Mouse (Mus musculus): Measurements from ENCODE around the gene Lrriq3. TPM values are rescaled to one million over a fixed set of nuclear protein-coding genes. Genes with fewer than 3 reads are reported as not detected.

Lrriq3 gene
- polyA plus RNA-seq, 1 experiment from 2014 or later: 0.94 TPM

DNA sequence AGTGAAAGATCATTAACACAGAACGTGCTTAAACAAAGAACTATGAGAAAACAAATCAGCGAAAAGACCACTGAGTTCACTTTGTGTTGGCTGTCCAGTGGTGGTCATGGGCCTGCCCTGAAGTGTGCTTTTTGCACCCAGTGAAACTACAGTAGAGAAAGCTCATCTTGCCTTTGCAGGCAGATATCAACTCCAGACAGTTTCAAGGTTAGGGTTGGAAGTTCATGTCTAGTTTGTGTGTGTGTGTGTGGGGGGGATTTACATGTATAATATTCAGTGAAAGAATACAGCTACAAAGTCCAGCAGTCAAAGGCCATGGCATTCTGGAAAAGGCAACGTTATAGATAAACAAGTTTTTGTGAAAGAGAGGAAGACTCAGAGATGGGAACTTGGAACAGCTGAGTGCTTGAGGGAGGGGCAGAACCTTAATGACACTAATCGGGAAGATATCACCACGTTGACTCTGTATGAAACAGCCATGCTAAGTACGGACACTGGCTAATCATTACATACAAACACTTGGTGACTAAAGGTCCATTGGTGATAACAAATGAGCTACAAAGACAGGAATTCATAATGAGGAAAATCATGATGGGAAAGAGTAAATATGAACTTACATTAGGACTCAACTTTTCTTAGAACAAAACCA lies 34.3 kb upstream of the Lrriq3 start:
- no peak for DNase-seq
- Histone ChIP-seq H3K27me3 (ENCODE audit: insufficient read depth, low read length) (no peaks in the 10 kb centered on the region), H3K36me3 (replicated peaks; ENCODE audit: insufficient read depth, low read length) (no peaks in the 10 kb centered on the region), H3K9me3 (ENCODE audit: low read length) (no peaks in the 10 kb centered on the region), H3K9ac (replicated peaks) (no peak overlapping the region), H3K4me2 (ENCODE audit: low read depth, low read length) (no peak overlapping the region), H3K27ac (ENCODE audit: low read depth) (no peak overlapping the region), H3K4me1 (ENCODE audit: insufficient read depth) (no peaks in the 10 kb centered on the region), H3K4me3 (ENCODE audit: low read depth, low read length) (no peak overlapping the region)
- ATAC-seq: no peak
- WGBS (ENCODE audit: insufficient replicate concordance): 61% methylated on average over 6 of the region's 6 CpGs
- TF ChIP-seq CTCF (IDR thresholded peaks at IDR 0.05; ENCODE audit: low read depth) (no peak), EP300 (IDR thresholded peaks at IDR 0.05; ENCODE audit: low read depth) (no peak)

DNA sequence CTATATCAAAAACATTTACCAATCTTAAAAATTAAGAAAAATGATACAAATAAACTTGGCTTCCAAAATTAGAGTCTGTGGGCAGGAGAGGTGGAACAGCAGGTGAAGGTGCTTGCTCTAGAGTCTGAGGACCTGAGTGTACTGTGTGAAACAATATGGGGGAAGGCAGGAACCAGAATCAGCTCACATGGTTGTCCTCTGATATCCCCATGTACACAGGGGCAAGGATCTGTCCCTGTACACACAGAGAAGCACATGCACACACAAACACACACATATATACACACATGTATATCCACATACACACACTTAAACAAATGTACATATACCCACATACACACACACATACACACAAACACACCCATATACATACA lies 33.8 kb upstream of the Lrriq3 start:
- Histone ChIP-seq H3K9ac (replicated peaks) (no peak overlapping the region), H3K9me3 (ENCODE audit: low read length) (no peaks in the 10 kb centered on the region), H3K4me1 (ENCODE audit: insufficient read depth) (no peaks in the 10 kb centered on the region), H3K36me3 (replicated peaks; ENCODE audit: insufficient read depth, low read length) (no peaks in the 10 kb centered on the region), H3K27ac (ENCODE audit: low read depth) (no peak overlapping the region), H3K4me2 (ENCODE audit: low read depth, low read length) (no peak overlapping the region), H3K27me3 (ENCODE audit: insufficient read depth, low read length) (no peaks in the 10 kb centered on the region), H3K4me3 (ENCODE audit: low read depth, low read length) (no peak overlapping the region)
- TF ChIP-seq EP300 (IDR thresholded peaks at IDR 0.05; ENCODE audit: low read depth) (no peak), CTCF (IDR thresholded peaks at IDR 0.05; ENCODE audit: low read depth) (no peak)
- no peak for ATAC-seq
- no peak for DNase-seq

DNA sequence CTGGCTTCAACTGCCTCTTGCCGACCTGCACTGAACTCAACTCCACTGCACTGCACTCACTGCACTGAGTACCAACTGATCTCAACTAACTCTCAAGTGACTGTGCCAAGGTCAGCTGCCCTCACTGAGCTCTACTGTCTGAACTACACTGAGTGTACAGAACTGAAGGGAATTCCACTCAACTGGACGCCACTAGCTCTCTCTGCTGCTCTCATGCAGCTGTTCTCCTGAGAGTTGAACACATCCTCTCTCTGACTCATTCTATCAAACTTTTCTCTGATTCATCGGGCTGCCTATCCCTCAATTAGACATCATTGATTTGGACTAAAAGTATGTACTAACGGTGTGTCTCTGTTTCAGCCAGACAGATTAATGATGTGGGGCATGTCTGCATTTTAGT lies 15.3 kb upstream of the Lrriq3 start:
- TF ChIP-seq CTCF (IDR thresholded peaks at IDR 0.05; ENCODE audit: low read depth) (no peak), EP300 (IDR thresholded peaks at IDR 0.05; ENCODE audit: low read depth) (no peak)
- Histone ChIP-seq H3K9ac (replicated peaks) (no peak overlapping the region), H3K4me2 (ENCODE audit: low read depth, low read length) (no peak overlapping the region), H3K36me3 (replicated peaks; ENCODE audit: insufficient read depth, low read length) (no peaks in the 10 kb centered on the region), H3K4me3 (ENCODE audit: low read depth, low read length) (no peak overlapping the region), H3K9me3 (ENCODE audit: low read length) (no peaks in the 10 kb centered on the region), H3K27me3 (ENCODE audit: insufficient read depth, low read length) (no peaks in the 10 kb centered on the region), H3K4me1 (ENCODE audit: insufficient read depth) (no peaks in the 10 kb centered on the region), H3K27ac (ENCODE audit: low read depth) (no peak overlapping the region)
- WGBS (ENCODE audit: insufficient replicate concordance): 72% methylated on average over 4 of the region's 4 CpGs
- ATAC-seq (no peak), DNase-seq (no peak)

DNA sequence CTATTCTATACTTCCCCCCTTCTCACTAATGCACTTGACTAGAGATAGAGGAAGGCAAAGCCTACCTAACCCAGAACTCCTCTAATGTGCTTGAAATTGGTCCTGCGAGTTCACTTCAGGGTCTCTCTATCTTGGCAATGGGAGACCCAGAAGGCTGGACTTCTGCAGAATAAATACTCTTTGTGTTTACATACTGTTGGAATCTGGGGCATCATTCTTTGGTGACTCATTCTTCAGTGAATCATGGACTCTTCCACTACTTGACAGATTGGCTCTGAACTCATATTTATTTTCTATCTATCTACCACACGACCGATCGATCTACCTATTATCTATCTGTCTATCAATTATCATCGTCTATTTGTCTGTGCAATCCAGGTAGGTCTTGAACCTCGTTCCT lies 1.2 kb upstream of the Lrriq3 start:
- no peak for ATAC-seq
- no peak for DNase-seq
- Histone ChIP-seq H3K4me1 (ENCODE audit: insufficient read depth) (peaks cover 12% of the 10 kb centered on the region), H3K9me3 (ENCODE audit: low read length) (no peaks in the 10 kb centered on the region), H3K9ac (replicated peaks) (no peak overlapping the region), H3K4me3 (ENCODE audit: low read depth, low read length) (peak overlapping the region; percentile 65; the same call in 1 of the 2 replicates), H3K36me3 (replicated peaks; ENCODE audit: insufficient read depth, low read length) (peaks cover 11% of the 10 kb centered on the region), H3K4me2 (ENCODE audit: low read depth, low read length) (peak overlapping the region; percentile 82), H3K27me3 (ENCODE audit: insufficient read depth, low read length) (no peaks in the 10 kb centered on the region), H3K27ac (ENCODE audit: low read depth) (no peak overlapping the region)
- no peak for TF ChIP-seq EP300 (IDR thresholded peaks at IDR 0.05; ENCODE audit: low read depth)
- TF ChIP-seq CTCF (IDR thresholded peaks at IDR 0.05; ENCODE audit: low read depth): no peak
- WGBS (ENCODE audit: insufficient replicate concordance): 87% methylated on average over 6 of the region's 6 CpGs

DNA sequence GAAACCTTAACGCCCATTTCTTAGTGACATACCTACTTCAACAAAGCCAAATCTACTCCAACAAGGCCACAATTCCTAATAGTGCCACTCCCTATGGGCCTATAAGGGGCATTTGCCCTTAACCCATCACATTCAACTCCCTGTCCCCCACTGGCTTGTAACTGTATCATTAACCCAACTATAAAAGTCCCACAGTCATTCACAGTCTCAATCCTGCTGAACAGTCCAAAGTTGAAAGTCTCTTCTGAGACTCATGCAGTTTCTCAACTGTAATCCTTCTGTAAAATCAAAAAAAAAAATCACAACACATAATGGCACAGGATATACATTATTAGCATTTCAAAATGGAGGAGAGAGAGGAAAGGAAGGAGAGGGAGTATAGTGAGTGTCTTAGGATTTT lies 6.0 kb downstream of the Lrriq3 start:
- Histone ChIP-seq H3K9me3 (ENCODE audit: low read length) (no peaks in the 10 kb centered on the region), H3K27ac (ENCODE audit: low read depth) (no peak overlapping the region), H3K9ac (replicated peaks) (no peak overlapping the region), H3K36me3 (replicated peaks; ENCODE audit: insufficient read depth, low read length) (no peaks in the 10 kb centered on the region), H3K4me3 (ENCODE audit: low read depth, low read length) (no peak overlapping the region), H3K4me2 (ENCODE audit: low read depth, low read length) (no peak overlapping the region), H3K27me3 (ENCODE audit: insufficient read depth, low read length) (no peaks in the 10 kb centered on the region), H3K4me1 (ENCODE audit: insufficient read depth) (no peaks in the 10 kb centered on the region)
- TF ChIP-seq CTCF (IDR thresholded peaks at IDR 0.05; ENCODE audit: low read depth) (no peak), EP300 (IDR thresholded peaks at IDR 0.05; ENCODE audit: low read depth) (no peak)
- WGBS (ENCODE audit: insufficient replicate concordance): 69% methylated on average over 1 of the region's 1 CpGs
- ATAC-seq (no peak), DNase-seq (no peak)

DNA sequence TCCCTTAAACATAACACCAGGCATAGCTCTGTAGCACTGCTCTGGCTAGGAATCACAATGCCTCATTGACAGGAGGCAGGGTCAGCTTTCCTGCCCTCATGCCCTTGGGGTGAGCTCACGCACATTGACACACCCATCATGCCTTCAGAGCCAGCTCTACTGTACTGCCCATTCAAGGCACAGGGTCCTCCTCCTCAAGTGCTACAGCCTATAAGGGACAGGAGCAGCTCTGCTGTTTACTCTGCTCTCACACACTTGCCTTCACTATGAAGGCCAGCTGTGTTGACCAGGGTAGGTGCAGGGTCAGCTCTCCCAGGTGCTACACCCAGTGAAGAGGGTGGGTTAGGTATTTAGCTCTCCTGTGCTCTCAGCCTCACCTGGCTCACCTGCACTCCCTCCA lies 12.7 kb downstream of the Lrriq3 start:
- Histone ChIP-seq H3K4me1 (ENCODE audit: insufficient read depth) (no peaks in the 10 kb centered on the region), H3K9me3 (ENCODE audit: low read length) (no peaks in the 10 kb centered on the region), H3K27ac (ENCODE audit: low read depth) (no peak overlapping the region), H3K9ac (replicated peaks) (no peak overlapping the region), H3K36me3 (replicated peaks; ENCODE audit: insufficient read depth, low read length) (no peaks in the 10 kb centered on the region), H3K4me2 (ENCODE audit: low read depth, low read length) (no peak overlapping the region), H3K27me3 (ENCODE audit: insufficient read depth, low read length) (no peaks in the 10 kb centered on the region), H3K4me3 (ENCODE audit: low read depth, low read length) (no peak overlapping the region)
- no peak for DNase-seq
- no peak for TF ChIP-seq EP300 (IDR thresholded peaks at IDR 0.05; ENCODE audit: low read depth)
- no peak for TF ChIP-seq CTCF (IDR thresholded peaks at IDR 0.05; ENCODE audit: low read depth)
- no peak for ATAC-seq
- 54% methylated on average over 1 of the region's 1 CpGs for WGBS (ENCODE audit: insufficient replicate concordance)

DNA sequence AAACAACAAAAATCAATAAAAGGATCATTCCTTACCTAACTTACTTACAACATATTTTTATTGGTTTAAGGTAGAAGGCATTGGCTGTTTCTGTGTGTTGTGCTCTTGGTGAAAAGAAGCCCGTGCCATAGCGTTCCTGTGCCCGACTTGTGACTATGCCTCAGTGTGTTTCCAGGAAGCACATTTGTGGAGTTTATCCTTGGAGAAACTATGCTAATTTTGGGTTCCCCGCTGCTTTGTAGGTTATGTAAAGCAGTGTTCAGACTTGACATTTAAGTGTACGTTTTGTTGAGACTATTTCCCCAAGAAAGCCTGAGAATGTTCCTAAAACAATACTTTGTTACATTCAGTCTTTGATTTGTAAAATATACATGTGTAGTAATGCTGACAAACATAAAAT lies 44.5 kb downstream of the Lrriq3 start:
- Histone ChIP-seq H3K9me3 (ENCODE audit: low read length) (no peaks in the 10 kb centered on the region), H3K4me2 (ENCODE audit: low read depth, low read length) (no peak overlapping the region), H3K27ac (ENCODE audit: low read depth) (no peak overlapping the region), H3K4me1 (ENCODE audit: insufficient read depth) (no peaks in the 10 kb centered on the region), H3K9ac (replicated peaks) (no peak overlapping the region), H3K36me3 (replicated peaks; ENCODE audit: insufficient read depth, low read length) (no peaks in the 10 kb centered on the region), H3K4me3 (ENCODE audit: low read depth, low read length) (no peak overlapping the region), H3K27me3 (ENCODE audit: insufficient read depth, low read length) (no peaks in the 10 kb centered on the region)
- WGBS (ENCODE audit: insufficient replicate concordance): 79% methylated on average over 5 of the region's 5 CpGs
- no peak for DNase-seq
- TF ChIP-seq CTCF (IDR thresholded peaks at IDR 0.05; ENCODE audit: low read depth): no peak
- TF ChIP-seq EP300 (IDR thresholded peaks at IDR 0.05; ENCODE audit: low read depth): no peak
- no peak for ATAC-seq
